Mouse (Mus musculus) layer of hippocampus, postnatal 14 days (tissue): ENCODE results near the gene Vmn2r45. TPM values are rescaled to one million over a fixed set of nuclear protein-coding genes. Genes with fewer than 3 reads are reported as not detected.
"Not testable (repeated sequence)": the region's sequence is repeated elsewhere in the genome, so short reads cannot be mapped to it uniquely, and the experiment has no call there.

ENCODE experiments used
- DNase-seq, 2 experiments: peaks; one replicate each; pipeline ENCODE4 v3.0.0; 2021 to 2022; ENCODE audit warnings: low spot score in 2 of 2, mixed read lengths in 1 of 2
- long read RNA-seq, 2 experiments: library from polyadenylated mRNA; stranded (forward); transcript quantifications; one replicate each; pipeline ENCODE4 v2.0.0; 2021
- total RNA-seq, 2 experiments: library from RNA; stranded (reverse); gene quantifications; 2 replicates each; pipeline ENCODE4 v1.2.3; 2021

Gene Vmn2r45
- not detected for total RNA-seq
- long read RNA-seq, experiment 1, result 0 reads
- long read RNA-seq, experiment 2, result 0 reads

DNA sequence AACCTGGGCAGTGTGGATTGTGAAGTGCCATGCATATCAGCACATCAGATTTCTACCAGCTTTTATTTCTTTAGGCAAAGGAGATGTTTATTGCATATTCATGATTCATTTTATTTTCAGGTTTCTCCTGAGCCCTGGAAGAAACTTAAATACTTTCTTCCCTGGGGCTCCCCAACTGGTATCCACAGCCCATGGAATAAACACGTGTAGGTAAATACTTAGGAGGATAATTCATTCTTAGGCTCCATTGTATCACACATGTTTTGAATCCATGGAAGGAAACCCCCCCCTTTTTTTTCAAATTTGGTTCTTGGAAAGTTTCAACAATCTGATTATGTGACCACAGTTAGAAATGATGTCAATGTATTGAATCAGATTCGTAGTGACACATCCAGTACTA, at the start of gene Vmn2r45:
Gene Vmn2r45, minus strand, starts transcription at position 101 of the 400 bp plus-strand sequence.
- DNase-seq, result not testable (repeated sequence)

Other genes starting within 250 kb of the Vmn2r45 start
- gene Vmn2r43, start 228.5 kb downstream of the Vmn2r45 start, total RNA-seq, result not detected
- gene Vmn2r44, start 105.7 kb downstream of the Vmn2r45 start, total RNA-seq, result not detected